Mouse (Mus musculus) Patski (cell line): ENCODE data around the gene Rgs11. TPM values are rescaled to one million over a fixed set of nuclear protein-coding genes. Genes with fewer than 3 reads are reported as not detected.
"Not testable (repeated sequence)": the region's sequence is repeated elsewhere in the genome, so short reads cannot be mapped to it uniquely, and the experiment has no call there.

Source experiments
- ATAC-seq: fragments of 100-300 bp; one replicate; pipeline ENCODE4 v1.8.0; 2021
- CTCF ChIA-PET: fragments of 350-600 bp; sonication (Branson Sonifier 250); formaldehyde crosslinking; loops from one replicate; lab custom pipeline; 2022; ENCODE audit warnings: inconsistent platforms; lab: Charles Lee
- POLR2A ChIA-PET: fragments of 350-600 bp; sonication (Branson Sonifier 250); formaldehyde crosslinking; loops from one replicate; lab custom pipeline; 2022; ENCODE audit warnings: antibody characterized with exemption, inconsistent platforms; lab: Charles Lee
- DNase-seq: peaks from one replicate; pipeline ENCODE4 v3.0.0-alpha.2; 2011; ENCODE audit warnings: low read depth, low spot score
- H3K27me3 ChIP-seq: fragments of 371-371 bp; one replicate; pipeline ENCODE4 v1.5.1; 2021
- CTCF ChIP-seq: fragments of 100-300 bp; IDR thresholded peaks from one replicate; pipeline ENCODE4 v1.5.1; 2021
- in situ Hi-C: fragments of 300-500 bp; cut with MboI; formaldehyde crosslinking; loops from 3 replicates; pipeline ENCODE4 v1.11.1; 2018; ENCODE audit warnings: low pct_unique_long_range_greater_than_20kb, mixed read lengths
- polyA plus RNA-seq: library from polyadenylated mRNA; unstranded; gene quantifications from one replicate; pipeline ENCODE4 v1.2.3, GENCODE M21; 2021

Gene Rgs11
- 0.76 TPM for polyA plus RNA-seq

DNA sequence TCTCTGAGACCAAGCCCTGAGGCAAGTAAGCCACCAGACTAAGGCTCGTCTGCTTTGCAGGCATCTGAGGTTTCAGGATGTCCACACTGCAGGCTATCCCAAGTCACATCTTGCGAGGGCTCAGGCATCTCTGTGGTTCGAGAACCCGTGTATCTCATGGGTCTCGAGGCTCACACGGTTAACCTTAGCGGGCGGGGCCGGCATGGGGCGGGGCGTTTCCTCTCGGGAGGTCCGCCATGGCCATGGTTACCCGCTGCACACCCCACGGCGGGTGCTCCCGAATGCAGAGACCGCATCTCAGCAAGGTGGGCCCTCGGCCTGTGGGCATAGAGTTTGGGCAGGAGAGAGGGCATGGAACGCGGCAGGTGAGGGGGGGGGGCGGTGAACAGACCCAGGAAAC lies at the start of gene Rgs11:
TSS of gene Rgs11 (plus strand) at position 215 of the 400 bp plus-strand sequence.
- H3K27me3 ChIP-seq, result no peaks in the 10 kb centered on the region
- DNase-seq (no peak), ATAC-seq (no peak)
- in situ Hi-C loops, result no loop called here
- POLR2A ChIA-PET, result no interaction called here
- TF ChIP-seq CTCF, result no peak
- CTCF ChIA-PET, result no interaction called here

- DNase-seq (no peak), ATAC-seq (no peak)
- H3K27me3 ChIP-seq, result no peaks in the 10 kb centered on the region
- no peak for TF ChIP-seq CTCF
- POLR2A ChIA-PET, result no interaction called here
- in situ Hi-C loops, result no loop called here
- CTCF ChIA-PET, result interaction anchor here (1.4 kb wide), 1 partner anchor 18 kb away, joined by 3 read pairs; no protein-coding TSS in a partner anchor
These were observed 40.0 kb upstream of the Rgs11 start for GRCm38 (mm10) chr17:26162736-26163135.

- ChIA-PET POLR2A (no interaction called here), CTCF (no interaction called here)
- no peak for TF ChIP-seq CTCF
- in situ Hi-C loops, result no loop called here
- no peak for ATAC-seq
- DNase-seq, result no peak
- H3K27me3 ChIP-seq, result no peaks in the 10 kb centered on the region
These were observed 34.7 kb upstream of the Rgs11 start for GRCm38 (mm10) chr17:26168039-26168438.

GRCm38 (mm10) chr17:26175248-26175647 lies 27.5 kb upstream of the Rgs11 start:
- ATAC-seq, DNase-seq, in situ Hi-C loops, H3K27me3 ChIP-seq: not testable (repeated sequence)
- CTCF ChIA-PET, result interaction anchor here (1.4 kb wide), 1 partner anchor 29 kb away, joined by 4 read pairs; no protein-coding TSS in a partner anchor
- POLR2A ChIA-PET, result interaction anchor here (0.6 kb wide), 1 partner anchor 364 kb away, joined by 3 read pairs; no protein-coding TSS in a partner anchor
- TF ChIP-seq CTCF, result peak; percentile 32

DNA sequence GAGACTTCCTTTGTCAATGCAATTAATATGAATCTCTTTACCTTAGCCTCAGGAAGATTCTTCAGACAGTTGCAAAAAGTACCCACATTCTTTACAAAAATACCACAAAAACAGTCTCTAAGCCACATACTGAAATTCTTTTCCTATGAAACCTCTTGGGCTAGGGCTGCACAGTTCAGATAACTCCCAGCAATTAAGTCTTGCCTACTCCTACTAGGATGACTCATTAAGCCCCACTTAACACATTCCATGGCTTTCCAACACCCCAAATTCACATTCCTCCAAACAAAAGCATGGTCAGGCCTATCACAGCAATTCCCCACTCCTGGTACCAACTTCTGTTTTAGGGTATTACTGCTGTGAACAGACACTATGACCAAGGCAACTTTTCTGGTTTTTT lies 24.1 kb upstream of the Rgs11 start:
- TF ChIP-seq CTCF, result no peak
- in situ Hi-C loops, result no loop called here
- H3K27me3 ChIP-seq, result no peaks in the 10 kb centered on the region
- POLR2A ChIA-PET, result interaction anchor here (0.9 kb wide), 1 partner anchor 41 kb away, joined by 3 read pairs; the partner anchor contains the start of gene Axin1
- ATAC-seq (peak; percentile 26), DNase-seq (peak; percentile 47)
- CTCF ChIA-PET, result no interaction called here

DNA sequence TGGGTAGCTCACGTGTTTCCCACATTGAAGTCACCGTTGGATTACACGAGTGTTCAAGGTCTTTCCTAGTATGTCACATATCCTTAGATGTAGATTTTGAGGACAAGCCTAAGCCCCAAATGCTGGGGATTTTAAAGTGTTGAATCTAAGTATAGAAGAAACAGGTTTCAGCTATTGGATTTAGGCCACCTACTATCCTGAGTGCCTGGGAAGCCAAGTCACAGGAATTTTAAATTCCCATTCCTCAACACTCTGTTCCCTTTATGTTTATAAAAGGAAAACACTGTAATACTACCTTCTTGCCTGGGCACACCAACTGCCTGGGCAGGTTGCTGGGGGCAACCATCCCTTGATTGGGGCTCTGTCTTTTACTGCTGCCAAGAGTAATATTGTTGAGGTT lies 21.6 kb upstream of the Rgs11 start:
- in situ Hi-C loops, result no loop called here
- ChIA-PET CTCF (interaction anchor here (1.2 kb wide), 1 partner anchor 18 kb away, joined by 3 read pairs; no protein-coding TSS in a partner anchor), POLR2A (no interaction called here)
- ATAC-seq (no peak), DNase-seq (no peak)
- TF ChIP-seq CTCF, result no peak
- no peaks in the 10 kb centered on the region for H3K27me3 ChIP-seq

- in situ Hi-C loops, result no loop called here
- ATAC-seq, result no peak
- DNase-seq, result no peak
- ChIA-PET POLR2A (no interaction called here), CTCF (interaction anchor here (1.1 to 1.6 kb wide), 2 partner anchors 16 to 52 kb away, joined by 3 read pairs; no protein-coding TSS in a partner anchor)
- H3K27me3 ChIP-seq, result no peaks in the 10 kb centered on the region
- TF ChIP-seq CTCF, result no peak
These were observed 15.2 kb upstream of the Rgs11 start for GRCm38 (mm10) chr17:26187592-26187991.

DNA sequence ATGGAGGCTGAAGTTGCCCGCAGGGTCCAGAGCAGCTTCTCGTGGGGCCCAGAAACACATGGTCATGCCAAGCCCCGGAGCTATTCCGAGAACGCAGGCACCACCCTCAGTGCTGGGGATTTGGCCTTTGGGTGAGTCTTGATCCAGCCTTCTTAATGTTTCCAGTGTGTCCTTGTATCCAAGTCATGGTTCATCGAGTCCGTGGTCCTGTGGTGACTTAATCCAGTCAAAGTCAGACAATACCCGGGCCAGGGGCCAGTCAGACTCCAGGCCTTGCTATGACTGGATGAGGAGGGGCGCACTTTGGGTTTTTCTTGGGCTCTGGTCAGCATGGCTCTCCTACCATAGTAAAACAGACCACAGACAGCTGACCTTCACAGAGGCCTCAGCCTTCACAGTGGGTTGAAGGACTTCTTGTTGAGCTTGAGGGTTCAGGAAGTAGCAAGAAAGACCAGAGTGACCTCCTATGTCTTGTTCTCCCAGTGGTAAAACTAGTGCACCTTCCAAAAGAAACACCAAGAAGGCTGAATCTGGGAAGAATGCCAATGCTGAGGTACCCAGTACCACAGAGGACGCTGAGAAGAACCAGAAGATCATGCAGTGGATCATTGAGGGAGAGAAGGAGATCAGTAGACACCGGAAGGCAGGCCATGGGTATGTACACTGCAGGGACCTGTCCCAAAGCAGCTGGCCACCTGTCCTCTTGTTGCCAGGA lies 14.5 kb upstream of the Rgs11 start:
- ChIA-PET POLR2A (interaction anchor here (1.0 kb wide), 1 partner anchor 10 kb away, joined by 3 read pairs; no protein-coding TSS in a partner anchor), CTCF (interaction anchor here (1.6 kb wide), 1 partner anchor 51 kb away, joined by 3 read pairs; no protein-coding TSS in a partner anchor)
- TF ChIP-seq CTCF, result no peak
- in situ Hi-C loops, result no loop called here
- no peak for ATAC-seq
- H3K27me3 ChIP-seq, result no peaks in the 10 kb centered on the region
- DNase-seq, result no peak

- in situ Hi-C loops, result loop anchor here (5.0 kb wide), 1 partner anchor 69 kb away; the partner anchor contains the start of gene Mrpl28
- H3K27me3 ChIP-seq, ATAC-seq, DNase-seq, POLR2A ChIA-PET: not testable (repeated sequence)
- CTCF ChIA-PET, result interaction anchor here (1.6 kb wide), 1 partner anchor 52 kb away, joined by 4 read pairs; the partner anchor contains the start of gene Fam234a
These were observed 11.3 kb upstream of the Rgs11 start for GRCm38 (mm10) chr17:26191486-26191885.

- no peak for TF ChIP-seq CTCF
- ChIA-PET CTCF (interaction anchor here (1.6 kb wide), 1 partner anchor 51 kb away, joined by 4 read pairs; the partner anchor contains the start of gene Fam234a), POLR2A (no interaction called here)
- ATAC-seq (no peak), DNase-seq (no peak)
- in situ Hi-C loops, result loop anchor here (5.0 kb wide), 1 partner anchor 70 kb away; the partner anchor contains the start of gene Mrpl28
- no peaks in the 10 kb centered on the region for H3K27me3 ChIP-seq
These were observed 10.1 kb upstream of the Rgs11 start for GRCm38 (mm10) chr17:26192481-26193190.
